Mouse (Mus musculus) macrophage (primary cell): ENCODE data around the gene Copg2. TPM values are rescaled to one million over a fixed set of nuclear protein-coding genes. Genes with fewer than 3 reads are reported as not detected.

ENCODE experiments used
- H3K27ac ChIP-seq: fragments of 350-480 bp; formaldehyde crosslinking; 2 replicates; pipeline ENCODE4 v1.9.0; 2021
- H3K36me3 ChIP-seq: fragments of 350-480 bp; formaldehyde crosslinking; 2 replicates; pipeline ENCODE4 v1.9.0; 2021; ENCODE audit errors: inconsistent target
- H3K4me3 ChIP-seq: fragments of 350-480 bp; formaldehyde crosslinking; 2 replicates; pipeline ENCODE4 v1.9.0; 2021; ENCODE audit errors: inconsistent target
- H3K79me2 ChIP-seq: fragments of 350-480 bp; formaldehyde crosslinking; 2 replicates; pipeline ENCODE4 v1.9.0; 2021; ENCODE audit errors: inconsistent target
- WGBS: methylation state at CpG from one replicate; pipeline ENCODE4 v1.1.7; 2026; ENCODE audit warnings: inconsistent platforms; ENCODE audit not compliant: missing documents; 5-methylcytosine and 5-hydroxymethylcytosine counted together
- polyA plus RNA-seq: library from polyadenylated mRNA; stranded (reverse); fragments of 250-400 nt; gene quantifications from 3 replicates; pipeline ENCODE4 v1.2.4, GENCODE M21; 2018; ENCODE audit warnings: inconsistent platforms

Copg2 gene
- polyA plus RNA-seq, 1 experiment from 2014 or later = 17.0 TPM

DNA sequence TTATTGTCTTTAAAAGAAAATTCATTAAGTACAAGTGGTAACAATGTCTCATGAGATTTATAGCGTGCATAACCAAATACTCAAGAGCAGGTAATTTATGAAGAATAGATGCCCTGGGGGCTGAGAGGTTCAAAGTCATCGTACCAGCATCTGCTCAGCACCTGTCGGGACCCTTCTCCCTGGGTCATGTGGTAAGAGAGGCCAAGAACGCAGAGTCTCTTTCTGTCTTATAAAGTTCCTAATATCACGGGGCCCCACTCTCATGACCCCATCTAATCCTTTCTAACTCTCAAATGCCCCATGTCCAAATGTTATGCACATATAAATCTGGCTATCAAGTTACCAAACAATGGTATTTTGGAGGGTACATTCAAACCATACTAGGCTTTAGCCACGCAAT is 193.7 kb downstream of the Copg2 start:
- Histone ChIP-seq H3K79me2 (no peaks in the 10 kb centered on the region), H3K36me3 (no peaks in the 10 kb centered on the region), H3K4me3 (no peak overlapping the region), H3K27ac (no peak overlapping the region)
- WGBS = 89% methylated on average over 6 of the region's 6 CpGs

DNA sequence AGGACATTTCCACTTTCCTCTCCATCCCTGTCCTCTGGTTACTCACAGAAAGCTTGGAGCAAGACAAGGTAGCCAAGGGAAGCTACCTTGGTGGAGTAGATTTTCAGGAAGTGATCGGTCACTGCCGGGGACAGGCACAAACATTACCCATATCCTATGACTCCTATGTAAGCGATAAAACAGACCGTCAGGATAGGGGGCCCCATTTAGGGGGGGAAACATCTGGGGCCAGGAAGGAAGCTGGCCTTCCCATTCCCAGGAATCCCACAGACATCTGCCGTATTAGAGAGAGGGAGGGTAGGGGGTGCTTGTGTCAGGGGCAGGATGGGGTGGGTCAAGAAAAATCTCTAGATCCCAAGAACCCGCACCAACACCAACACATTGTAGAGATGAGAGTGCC is 196.4 kb downstream of the Copg2 start:
- 21% methylated on average over 6 of the region's 6 CpGs for WGBS
- no peaks in the 10 kb centered on the region for H3K36me3 ChIP-seq
- no peaks in the 10 kb centered on the region for H3K79me2 ChIP-seq
- no peak overlapping the region for H3K4me3 ChIP-seq
- no peak overlapping the region for H3K27ac ChIP-seq

DNA sequence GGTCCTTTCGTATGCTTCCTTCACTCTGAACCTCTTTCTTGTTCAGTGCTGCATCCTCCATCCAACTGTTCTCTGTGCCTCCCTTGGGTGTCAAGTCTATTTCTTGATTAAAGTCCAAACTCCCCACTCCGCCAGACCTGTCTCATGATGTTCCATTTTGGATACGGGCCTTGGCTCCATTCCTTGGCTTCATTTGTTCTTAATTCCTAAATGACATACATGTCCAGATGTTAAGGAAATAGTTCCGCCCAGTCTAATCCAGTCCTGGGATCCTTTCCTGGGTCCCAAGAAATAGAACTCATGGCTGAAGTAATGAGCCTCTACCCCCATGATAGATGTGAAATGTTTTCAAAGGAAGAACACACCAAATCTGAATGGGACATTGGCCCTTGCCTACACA is 198.6 kb downstream of the Copg2 start:
- 92% methylated on average over 4 of the region's 4 CpGs for WGBS

More for the DNA sequence above, 198.6 kb downstream of the Copg2 start:
- no peaks in the 10 kb centered on the region for H3K79me2 ChIP-seq
- no peak overlapping the region for H3K4me3 ChIP-seq
- H3K36me3 ChIP-seq = no peaks in the 10 kb centered on the region
- H3K27ac ChIP-seq = no peak overlapping the region

Other genes starting within 250 kb of the Copg2 start
- 2.8 to 11.5 TPM (median 5.8 TPM) in 3 replicates for gene Cep41, start 203.0 kb downstream of the Copg2 start, polyA plus RNA-seq
- gene Mest, start 173.2 kb downstream of the Copg2 start, polyA plus RNA-seq = 0.07 TPM in 1 of 3 replicates, not detected in the others
- not detected in 3 replicates for gene Tsga13, start 18.8 kb upstream of the Copg2 start, polyA plus RNA-seq
- gene Klf14, start 62.3 kb upstream of the Copg2 start, polyA plus RNA-seq = not detected in 3 replicates